Mouse (Mus musculus) cerebellum, adult 11 months (tissue): ENCODE data around the gene Grik4.
"Not testable (repeated sequence)": the region's sequence is repeated elsewhere in the genome, so short reads cannot be mapped to it uniquely, and the experiment has no call there.

Experiments used
- DNase-seq: peaks from one replicate; pipeline ENCODE4 v3.0.0; 2022

Grik4 gene

DNA sequence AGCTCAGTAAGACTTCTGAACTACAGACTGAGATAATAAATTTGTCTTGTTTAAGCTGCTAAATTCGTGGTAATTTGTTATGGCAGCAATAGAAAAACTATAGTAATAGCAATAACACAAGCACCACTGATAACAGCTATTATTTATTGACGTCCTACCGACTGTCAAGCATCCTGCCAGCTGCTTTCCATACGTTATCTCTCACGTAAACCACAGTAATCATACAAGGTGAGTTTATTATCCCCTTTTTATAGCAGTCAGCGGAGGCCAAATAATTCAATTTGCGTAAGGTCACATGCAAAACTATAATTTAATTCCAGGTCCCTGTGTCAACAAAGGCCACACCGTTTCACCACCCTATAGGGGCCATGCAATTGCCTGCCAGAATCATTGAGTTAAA lies 147.0 kb downstream of the Grik4 start:
- DNase-seq = no peak

DNA sequence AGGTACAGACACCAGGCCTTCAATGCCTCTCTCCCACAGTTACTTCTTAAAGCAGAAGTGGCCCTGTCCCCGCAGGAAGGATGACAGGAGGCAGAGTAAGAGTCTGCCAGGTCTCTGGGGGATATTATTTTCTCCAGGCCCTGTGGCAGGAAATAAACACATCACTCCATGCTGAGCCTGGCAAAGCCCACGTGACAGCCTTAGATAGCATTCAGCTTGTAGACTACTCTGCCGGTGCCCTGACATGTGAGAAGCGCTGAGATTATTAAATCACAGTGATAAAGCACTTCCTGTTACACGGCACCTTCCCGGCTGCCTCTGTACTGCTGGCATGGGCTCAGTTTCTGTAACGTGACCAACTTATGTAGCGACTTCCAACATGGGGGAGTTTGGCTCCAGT lies 148.4 kb downstream of the Grik4 start:
- DNase-seq = no peak

DNA sequence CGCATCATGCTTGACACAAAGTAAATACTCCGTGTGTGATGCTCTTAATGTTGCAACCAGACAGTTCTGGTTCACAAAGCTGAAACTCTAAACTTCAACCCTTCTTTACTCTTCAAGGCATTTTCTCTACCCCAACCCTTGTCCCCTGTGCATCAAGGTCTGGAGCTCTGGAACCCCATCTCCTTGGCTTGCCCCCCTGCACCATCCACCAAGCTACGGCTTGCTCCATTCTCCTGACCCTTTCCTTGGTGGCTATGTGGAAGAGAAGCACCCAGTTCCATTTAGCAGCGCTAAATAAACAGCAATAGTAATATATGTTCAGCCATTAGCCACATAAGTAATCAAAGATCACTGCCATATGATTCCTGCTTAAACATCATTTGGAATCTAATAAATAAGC lies 150.3 kb downstream of the Grik4 start:
- DNase-seq = no peak

DNA sequence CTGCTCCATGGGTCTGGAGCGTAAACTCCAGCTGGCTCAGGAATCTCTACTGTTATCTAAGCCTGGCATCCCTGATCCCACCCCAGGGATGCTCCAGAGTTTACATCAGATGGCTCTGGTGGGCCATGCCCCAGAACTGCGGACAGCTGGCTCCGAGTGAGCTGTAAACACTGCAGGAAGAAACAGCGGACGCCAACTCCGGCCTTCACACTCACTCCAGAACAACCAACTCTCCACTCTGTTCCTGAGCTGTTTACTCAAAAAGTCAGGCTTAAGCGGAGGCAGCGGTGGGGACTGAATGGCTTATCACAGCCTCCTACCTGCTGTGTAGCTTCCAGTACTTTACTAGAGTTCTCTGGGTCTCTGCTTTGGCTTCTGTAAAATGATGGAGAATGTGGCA lies 150.7 kb downstream of the Grik4 start:
- DNase-seq = no peak

DNA sequence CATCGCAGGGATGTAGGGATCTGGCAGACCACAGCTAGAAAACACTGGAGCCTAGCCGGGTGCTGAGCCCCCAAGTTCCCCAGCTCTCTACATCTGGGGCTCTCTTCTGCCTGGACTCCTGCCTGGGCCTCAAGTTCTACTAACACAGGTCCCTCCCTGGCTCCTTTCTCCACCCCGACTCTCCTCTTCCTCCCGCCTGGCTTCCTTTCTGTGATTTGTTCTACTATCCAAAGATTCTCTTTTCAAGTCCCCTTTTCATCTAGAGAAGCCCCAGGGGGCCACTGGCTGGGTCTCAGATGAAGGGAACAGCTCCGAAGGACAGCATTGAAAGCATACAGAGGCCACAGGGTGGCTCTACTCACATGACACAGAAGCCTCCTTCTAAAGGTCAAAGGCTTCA lies 151.9 kb downstream of the Grik4 start:
- no peak for DNase-seq

DNA sequence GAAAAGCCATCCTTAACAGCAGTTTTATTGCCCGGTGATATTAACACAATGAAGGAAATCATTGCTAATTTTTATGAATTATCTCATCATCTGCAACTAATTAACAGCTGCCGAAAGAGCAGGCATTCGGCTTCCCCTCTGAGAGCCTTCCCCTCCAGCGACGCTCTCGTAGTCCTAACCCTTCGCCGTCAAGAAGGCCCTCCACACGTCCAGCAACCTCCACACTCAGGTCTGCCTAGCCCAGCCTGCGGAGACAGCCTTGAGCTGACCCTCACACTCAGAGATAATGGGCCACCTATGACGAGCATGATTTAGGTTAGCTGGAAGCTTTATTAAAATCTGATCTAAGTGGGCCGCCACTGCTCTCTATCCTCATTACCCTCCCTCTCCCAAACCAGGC lies 152.5 kb downstream of the Grik4 start:
- no peak for DNase-seq

DNA sequence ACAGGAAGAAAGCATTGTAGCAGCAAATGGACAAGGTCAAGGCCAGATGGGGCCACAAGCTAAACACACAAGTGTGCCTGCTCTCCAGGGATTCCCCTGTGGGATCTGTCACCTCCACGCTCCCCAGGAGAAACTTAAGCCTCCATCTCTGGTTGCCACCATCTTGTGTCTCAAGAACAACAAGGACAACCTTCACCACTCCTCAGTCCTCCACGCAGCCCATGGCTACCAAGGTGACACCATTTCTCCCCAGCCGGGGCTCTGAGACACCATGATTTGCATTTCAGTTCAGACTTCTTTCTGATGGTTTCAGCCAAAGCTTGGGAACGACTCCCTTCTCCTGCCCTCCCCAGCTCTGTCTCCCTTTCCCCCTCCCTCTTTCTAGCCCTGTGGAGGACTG lies 152.9 kb downstream of the Grik4 start:
- no peak for DNase-seq

DNA sequence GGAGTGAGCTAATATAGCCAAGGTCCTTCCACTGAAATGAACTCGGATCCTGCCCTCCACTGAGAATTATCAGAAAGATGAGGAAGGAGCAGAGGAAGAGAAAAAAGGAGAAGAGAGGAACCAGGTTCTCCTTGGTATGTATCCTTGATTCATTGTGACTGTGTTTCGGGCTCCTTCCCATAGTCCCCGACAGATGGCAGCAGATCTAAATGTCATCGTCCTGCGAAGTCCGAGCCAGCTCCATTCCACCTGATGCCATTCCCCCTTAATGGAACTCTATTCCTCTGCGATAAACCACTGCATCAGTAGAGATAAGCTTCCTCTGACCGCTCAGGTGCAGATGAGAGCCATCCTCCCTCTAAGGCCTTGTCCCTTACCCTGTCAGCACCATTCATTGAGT lies 155.8 kb downstream of the Grik4 start:
- peak; percentile 21 for DNase-seq

DNA sequence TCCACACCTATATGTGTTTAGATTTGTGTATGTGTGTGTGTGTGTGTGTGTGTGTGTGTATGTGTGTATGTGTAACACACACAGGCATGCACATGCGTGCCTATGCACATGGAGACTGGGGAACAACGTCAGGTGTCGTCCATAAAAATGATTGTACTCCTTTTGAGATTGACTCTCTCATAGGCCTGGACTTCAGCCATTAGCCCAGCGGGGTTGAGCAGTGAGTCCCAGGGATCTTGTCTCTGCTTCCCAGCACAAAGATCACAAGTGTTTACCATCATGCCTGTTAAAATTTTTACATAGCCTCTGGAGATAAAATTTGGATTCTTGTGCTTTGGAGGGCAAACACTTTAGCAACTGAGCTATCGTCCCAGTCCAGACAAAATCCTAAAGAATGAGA lies 157.4 kb downstream of the Grik4 start:
- DNase-seq = no peak

DNA sequence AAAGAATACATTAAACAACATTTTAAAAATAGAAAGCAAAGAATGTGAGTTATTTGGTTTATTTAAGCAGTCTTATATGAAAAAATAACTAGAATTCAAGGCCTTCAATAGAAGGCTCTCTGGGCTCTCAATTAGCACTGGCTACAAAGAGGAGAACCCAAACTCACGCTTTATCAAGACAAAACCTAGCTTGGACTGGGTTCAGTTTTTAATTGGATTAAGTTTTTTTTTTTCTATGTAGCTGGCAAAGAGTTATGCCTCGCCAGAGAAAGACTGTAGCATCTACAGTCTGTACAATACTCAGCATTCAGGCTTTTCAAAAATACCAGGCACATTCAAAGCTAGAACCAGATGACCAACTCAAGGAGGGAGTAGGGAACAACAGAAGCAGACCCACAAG lies 158.0 kb downstream of the Grik4 start:
- no peak for DNase-seq

DNA sequence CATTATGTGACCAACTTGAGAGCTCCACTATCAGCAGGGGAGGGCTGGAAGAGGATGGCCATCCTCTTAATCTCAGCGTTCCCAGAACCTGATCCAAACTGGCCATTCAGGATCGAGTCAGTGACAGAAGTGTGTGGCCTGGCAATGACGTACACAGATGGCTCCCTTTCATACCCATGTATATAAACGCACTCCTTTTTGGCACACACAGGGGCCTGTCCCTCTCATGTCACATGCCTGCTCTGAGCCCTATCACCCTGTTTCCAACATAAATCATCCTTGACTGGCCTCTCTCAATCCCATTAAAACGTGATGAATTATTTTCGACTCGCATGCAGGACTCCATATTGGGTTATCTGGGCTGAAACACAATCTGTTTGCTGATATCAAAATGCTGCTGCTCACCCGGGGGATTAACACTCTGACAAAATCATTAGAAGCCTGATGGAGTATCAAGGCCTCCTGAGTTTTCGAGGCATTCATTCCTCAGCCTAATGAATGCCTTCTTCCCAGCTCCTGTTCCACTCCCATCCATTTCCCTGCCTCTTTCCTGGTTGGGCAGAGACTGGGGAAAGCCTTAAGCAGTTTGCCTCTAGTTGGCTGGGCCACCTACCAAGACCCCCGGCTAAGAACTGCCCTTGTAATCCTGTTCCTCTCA lies 159.0 kb downstream of the Grik4 start:
- no peak for DNase-seq

DNA sequence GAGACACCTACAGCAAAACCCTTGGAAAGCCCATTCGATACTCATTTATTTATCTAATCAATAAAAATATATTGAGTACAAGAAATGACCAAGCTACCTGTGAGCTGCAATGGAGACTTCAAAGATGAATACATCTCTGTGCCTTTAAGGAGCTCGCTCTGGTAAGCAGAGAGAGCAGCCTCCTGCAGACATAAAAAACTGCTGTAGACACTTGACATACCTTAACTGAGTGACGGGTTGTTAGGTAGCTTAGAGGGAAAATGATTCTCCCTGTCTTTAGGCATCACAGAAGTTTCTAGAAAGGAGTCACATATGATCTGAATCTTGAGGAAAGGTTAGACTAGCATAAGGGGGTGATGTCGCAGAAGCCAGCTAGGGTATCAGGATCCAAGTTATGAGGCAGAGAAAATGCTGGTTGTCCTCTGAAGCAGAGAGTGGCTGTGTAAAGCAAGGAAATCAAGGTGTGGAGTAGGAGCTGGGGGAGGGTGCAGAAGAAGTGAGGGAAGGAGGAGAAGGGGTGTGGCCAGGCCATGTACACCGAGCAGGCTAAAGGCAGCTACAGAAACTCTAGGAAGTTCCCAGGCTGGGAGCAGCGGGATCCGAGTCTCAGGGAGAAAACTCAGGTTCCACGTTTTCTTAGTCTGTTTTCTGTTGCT lies 160.9 kb downstream of the Grik4 start:
- DNase-seq = no peak

DNA sequence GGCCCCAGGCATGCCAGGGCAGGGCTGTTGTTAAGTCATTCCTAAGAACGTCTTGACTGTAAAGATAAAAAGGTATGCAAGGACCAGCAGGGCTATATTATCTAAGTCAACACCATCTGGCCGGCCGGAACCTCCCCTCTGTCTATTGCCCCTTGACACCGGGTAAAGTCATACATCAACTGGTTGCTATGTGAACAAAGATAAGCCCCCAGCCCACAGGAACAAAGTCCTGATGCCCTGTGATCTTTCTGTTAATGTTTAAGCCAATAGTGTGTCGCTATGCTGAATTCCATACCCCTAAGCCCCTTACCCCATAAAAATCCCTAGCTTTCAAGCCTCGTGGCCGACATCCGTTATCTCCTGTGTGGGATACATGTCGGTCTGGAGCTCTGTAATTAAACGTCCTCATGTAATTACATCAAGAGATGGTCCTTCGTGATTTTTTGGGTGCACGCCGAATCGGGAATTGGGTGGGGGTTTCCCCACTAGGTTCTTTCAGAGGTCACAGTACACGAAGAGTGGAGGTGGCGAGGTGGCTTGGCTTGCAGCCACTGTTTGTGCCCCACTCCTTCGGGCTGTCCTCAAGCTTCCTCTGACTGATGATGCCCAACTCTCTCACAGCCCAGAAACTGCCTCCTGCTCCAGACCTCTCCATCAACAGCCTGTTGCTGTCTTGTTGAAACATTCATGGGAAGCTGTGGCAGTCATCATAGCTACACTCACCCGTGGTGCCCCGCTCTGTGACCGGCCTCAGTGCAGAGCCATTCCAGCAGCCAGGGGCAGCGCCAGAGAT lies 165.6 kb downstream of the Grik4 start:
- not testable (repeated sequence) for DNase-seq

DNA sequence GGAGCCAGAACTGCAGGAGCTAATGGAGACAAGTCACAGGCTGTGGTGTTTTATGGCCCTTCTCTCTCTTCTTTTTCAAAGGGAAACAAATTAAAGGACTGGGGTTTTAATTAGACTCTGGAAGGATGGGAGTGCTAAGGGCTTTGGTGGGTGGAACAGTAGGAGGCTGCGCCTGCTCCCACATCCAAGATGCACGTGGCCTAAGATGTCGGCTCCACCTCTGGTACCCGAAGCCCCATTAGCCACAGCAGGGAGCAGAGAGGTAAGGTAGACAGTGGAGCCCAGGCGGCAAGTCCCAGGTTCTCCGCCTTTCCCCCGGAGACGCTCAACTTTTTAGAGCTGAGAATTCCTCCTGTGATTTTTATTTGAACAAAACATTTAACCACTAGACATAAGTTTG lies 166.4 kb downstream of the Grik4 start:
- no peak for DNase-seq

DNA sequence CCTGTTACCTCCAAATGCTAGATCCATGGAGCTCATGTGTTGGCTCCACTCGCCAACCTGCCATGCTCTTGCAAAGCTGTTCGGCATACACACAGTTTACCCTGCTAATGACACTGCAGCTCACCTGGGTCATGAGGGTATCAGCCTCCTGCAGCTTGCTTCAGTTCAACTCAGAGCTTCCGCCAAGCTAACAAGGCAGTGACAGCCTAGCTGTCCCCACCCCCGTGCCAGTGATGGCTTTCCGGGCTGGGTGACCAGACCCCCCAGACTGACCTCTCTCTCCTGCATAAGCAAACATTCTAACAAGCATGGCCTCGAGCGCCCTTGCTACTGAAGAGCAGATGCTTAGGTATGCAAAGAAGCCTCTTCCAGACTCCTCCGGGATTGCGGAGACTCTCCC lies 167.5 kb downstream of the Grik4 start:
- no peak for DNase-seq

DNA sequence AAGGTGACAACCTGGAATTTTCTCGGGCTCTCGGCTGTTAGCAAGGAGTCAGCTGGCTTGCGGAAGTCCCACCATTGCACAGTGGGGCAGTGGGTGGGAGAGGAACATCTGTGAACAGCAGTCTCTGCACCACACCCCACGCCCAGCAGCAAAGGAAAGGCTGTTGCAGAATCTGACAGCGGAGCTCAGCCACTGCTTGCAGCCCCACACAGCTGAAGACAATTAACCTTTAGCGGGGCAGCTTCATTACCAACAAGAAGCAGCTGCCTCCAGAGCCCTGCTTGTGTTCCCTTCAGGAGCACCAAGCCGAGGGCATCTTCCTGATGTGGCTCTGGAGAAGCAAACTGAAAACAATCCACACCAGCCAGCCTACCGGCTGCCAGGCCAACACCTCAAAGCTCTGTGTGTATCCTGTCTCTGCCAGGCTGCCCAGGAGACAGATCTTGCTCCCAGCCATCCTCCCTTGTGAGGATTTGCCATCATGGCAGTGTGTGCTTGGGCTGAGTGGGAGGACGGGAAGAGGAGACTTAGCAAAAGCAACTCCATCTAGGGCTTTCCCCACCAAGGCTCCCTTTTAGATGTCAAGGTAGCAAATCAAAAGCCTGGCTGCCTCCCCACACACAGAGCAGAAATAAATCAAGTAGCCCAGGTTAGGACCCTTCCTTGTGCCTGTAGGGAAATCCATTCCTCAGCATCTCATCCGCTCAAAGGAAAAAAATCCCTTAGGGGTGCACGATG lies 179.3 kb downstream of the Grik4 start:
- no peak for DNase-seq

DNA sequence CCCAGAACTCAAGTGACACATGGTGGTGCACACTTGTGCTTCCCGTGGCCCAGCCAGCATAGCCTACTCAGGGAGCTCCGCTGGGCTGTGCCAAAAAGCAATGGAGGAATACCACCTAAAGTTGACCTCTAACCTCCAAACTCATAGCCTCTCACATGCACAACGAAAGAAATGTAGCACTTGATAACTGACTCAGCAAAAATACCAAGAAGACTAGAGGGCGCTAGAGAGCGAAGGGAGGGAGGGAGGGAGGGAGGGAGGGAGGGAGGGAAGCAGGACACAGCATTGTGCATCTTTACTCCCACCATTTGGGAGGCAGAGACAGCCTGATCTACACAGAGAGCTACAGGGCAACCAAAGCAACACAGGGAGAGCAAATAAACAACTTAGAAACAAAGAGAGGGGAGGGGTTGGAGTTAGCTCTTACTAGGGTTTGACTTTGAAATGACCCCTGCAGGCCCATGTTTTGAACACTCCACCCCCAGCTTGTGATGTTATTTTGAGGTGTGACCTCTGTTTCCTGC lies 185.5 kb downstream of the Grik4 start:
- no peak for DNase-seq

DNA sequence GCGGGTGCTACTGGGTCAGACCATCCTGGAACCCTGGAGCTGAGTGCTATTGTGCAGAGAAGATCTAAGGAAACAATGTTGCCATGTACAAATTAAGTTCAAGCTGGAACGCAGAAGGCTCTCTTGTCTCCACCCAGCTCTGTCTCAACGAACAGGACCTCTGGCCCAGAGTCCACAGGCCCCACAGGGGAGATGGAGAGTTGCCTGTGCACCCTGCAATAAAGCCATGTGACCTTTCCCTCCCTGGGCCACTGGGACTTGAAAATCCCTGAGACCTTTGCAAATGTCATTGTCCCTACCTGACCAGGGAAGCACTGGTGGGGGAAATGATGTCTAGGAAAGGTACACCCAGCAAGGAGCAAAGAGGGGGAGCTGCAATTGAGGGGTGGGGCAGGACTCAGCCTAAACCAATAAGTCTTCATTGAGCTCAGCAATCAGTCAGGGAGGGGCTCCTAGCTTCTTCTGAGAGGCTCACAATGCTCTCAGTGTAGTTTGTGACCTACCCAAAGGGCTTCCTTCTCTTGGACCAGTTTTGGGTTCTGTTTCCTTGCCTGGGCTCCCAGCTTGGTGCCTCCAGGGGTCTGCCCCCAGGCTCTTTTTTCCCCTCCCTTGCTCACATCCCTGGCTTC lies 187.2 kb downstream of the Grik4 start:
- no peak for DNase-seq

DNA sequence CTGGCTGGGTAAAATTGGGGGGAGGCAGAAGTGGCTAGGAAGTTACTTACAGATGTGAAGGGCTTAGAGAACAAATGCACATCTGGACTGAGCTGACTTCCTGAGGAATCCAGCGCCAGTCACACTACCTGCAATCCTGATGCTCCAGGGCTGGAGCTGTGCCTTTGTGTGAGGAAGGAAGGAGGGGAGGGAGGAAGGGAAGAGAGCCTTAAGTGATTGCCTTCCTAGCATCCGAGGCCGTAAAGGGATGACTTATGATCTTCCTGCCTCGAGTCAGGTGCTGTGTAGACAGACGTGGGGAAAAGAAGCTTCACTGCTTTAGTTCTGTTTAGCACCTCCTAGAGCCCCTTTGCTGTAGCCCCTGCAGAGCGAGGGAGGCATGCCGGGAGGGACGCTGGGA lies 189.6 kb downstream of the Grik4 start:
- no peak for DNase-seq

DNA sequence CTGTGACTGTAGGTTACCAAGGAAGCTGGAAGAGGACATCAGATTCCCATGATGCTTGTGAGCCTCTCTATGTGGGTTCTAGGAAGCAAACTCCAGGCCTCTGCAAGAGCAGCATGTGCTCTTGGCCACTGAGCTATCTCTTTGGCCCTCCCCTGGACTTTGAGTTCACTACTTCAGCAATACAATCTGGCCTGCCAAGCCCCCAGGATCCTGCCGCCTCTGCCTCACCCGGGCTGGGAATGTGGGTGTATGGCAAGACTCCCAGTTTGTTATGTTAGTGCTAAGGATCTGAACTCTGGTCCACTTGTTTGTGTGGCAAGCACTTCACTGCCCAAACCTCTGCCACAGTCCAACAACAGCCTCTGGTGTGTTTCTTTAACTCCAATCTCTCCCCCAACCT lies 193.1 kb downstream of the Grik4 start:
- no peak for DNase-seq

DNA sequence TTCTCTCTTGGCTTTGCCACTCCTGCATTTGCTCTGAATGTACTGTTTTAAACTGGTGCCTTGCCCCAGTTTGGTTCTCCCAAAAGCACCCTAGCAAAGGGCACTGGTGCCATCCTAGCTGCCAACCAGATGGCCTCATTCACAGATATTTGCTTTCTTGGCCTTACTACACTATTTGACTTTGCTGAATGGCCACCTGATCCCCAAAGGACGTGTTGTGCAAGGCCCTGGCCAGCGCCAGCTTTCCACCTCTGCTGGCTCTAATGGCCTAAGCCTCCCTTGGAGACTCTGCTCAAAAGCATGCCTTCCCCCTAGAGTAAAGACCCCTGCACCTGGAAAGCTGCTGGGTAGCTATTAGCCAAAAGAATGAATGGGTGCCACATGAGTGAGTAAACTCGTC lies 194.1 kb downstream of the Grik4 start:
- DNase-seq = no peak

DNA sequence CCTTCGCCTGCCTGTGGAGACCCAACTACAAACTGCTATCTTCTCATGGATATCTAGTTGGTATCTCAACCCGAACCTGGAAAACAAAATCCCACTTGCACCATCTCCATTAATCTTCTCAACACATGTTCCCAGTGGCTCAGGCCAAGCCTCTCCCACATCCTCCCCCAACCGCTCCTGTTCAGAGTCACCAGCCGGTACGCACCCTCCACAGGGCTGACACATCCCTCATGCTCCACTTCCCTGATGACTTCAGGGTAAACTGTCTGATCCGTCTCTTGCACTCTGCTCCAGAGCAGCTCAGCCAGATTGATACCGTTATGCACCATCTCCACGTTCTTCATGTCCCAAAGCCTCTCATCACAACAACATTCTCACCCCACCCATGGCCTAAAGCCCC lies 198.3 kb downstream of the Grik4 start:
- no peak for DNase-seq

DNA sequence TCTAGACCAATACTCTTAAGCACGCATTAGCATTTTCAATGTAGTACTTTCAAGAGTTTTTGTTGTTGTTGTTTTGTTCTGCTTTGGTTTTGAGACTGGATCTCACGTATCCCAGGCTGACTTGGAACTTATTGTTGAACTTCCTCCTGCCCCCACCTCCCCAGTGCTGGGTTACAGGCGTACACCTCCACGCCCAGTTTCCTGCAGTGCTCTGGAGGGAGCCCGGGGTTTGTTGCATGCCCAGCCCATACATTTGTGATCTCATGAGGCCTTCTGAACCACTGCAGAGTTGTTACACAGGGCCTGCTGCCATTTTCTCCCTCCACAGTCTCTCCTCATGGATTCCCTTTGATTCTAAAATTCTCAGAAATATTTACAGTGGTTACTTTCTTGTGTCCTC lies 201.9 kb downstream of the Grik4 start:
- DNase-seq = no peak
